Mouse (Mus musculus) thymus, adult 18-20 months (tissue): Measurements from ENCODE around the gene Car7.
"Not testable (repeated sequence)": the region's sequence is repeated elsewhere in the genome, so short reads cannot be mapped to it uniquely, and the experiment has no call there.

ENCODE experiments used
- DNase-seq, 2 experiments: peaks; one replicate each; pipeline ENCODE4 v3.0.0; 2022; ENCODE audit warnings: mixed read lengths in 2 of 2

Car7 gene

DNA sequence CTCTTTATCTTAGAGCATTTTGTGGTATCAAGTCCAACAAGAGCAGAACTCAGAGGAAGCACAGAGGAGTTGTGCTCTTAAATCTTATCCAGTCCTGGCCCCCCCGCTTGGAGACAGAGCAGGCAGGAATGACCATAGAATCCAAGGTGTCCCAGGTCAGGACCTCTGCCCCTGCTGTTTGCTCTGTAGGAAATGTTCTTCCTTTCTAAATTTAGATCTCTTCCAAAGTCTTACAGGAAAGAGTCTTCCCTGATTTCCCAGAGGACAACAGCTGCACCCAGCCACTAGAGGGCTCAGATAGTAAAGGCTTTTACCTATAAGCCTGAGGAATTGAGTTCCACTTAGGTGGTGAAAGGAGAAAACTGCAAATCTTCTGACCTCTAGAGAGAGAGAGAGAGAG is 35.1 kb downstream of the Car7 start:
- no peak for DNase-seq

DNA sequence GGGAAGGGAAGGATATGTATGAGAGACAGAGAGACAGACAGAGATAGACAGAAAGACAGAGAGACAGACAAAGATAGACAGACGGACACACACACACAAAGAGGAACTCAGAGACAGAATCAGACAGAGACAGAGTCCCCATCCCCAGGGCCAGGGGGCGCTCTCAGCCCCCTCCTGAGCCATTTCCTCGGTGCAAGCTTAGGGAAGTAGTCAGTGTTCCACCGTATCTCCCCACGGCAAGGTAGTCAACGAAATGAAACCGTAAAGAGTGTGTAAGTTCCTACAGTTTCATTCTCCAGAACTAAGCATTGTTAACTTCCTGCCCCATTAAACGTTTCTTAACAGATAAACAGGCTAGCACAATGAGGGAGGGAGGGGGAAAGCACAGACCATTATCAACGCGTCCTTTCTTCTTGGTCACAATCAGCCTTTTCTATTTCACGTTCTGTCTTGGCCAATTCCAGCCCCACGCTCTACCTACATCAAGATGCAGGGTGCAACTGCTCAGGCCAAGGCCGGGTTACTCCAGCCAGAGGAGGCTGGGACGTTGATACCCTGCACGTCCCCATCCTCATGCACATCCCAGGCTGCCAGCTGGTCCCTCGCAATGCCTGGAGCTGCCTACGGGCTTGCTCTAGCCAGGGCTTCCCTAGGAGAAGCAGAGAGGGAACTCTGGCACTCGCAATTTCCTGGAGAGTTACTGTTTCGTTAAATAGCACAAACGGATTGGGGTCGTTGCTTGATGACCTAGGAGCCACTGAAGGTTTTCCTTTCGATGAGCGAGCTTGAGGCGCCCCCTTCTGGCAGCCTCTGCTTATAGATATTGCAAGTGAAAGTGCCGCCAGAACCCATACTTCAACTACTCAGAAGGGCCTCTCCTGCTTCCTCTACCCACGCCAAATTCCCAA is 36.2 kb downstream of the Car7 start:
- peak; percentile 58 to 68 for DNase-seq

DNA sequence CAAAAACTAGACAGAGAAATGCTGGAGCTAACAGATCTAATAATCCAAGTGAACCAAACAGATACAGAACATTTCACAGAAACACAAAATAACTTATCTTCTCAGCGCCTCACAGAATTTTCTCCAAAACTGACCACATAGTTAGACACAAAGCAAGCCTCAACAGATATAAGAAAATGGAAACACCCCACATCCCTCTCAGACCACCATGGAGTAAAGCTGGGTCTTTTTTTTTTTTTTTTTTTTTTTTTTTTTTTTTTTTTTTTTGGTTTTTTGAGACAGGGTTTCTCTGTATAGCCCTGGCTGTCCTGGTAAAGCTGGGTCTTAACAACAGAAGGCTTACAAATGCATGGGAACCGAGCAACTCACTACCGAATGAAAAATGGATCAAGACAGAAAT is 42.3 kb downstream of the Car7 start:
- no peak for DNase-seq

DNA sequence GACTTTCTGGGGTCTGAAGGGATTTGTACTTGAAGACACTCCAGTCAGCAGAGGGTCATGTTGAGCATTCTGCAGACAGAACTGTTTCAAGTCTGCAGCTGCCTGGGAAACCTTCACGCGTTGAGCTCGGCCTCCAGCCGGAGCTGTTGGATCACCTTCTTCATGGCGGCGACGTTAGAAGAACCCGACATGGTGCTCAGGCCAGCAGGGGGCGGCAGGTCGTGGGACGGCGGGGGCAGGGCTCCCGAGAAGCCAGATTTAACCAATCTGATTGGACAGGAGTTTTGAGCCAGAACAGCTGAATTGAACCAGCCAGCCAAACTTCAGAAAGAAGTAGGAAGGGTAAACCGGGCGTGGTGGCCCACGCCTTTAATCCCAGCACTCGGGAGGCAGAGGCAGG is 43.1 kb downstream of the Car7 start:
- not testable (repeated sequence) for DNase-seq

DNA sequence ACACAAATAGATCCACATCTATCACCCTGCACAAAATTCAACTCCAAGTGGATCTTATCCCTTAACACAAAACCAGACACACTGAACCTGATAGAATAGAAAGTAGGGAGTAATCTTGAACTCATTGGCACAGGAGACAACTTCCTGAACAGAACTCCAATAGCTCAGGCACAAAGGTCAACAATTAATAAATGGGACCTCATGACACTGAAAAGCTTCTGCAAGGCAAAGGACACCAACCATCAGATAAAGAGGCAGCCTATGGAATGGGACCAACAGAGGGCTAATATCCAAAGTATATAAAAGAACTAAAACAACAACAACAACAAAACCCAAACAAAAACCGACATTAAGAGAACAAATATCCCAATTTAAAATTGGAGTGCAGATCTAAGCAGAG is 50.0 kb downstream of the Car7 start:
- no peak for DNase-seq

DNA sequence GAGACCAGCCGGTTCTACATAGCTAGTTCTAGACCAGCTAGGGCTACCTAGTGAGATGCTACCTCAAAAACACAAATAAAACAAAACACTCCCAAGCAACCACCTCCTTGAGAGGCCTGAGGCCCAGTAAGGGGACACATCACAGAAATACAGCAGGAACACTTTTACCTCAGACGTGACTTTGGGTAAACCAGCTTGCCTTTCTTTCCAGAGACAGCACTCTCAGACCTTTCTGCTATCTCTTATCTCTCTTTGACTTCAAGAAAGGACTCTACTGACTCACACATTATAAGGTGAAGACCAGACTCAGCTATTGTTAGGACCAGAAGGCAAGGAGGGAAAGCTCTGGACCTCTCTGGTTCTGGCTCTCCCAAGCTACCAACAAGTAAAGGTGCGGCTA is 55.8 kb downstream of the Car7 start:
- DNase-seq = no peak

DNA sequence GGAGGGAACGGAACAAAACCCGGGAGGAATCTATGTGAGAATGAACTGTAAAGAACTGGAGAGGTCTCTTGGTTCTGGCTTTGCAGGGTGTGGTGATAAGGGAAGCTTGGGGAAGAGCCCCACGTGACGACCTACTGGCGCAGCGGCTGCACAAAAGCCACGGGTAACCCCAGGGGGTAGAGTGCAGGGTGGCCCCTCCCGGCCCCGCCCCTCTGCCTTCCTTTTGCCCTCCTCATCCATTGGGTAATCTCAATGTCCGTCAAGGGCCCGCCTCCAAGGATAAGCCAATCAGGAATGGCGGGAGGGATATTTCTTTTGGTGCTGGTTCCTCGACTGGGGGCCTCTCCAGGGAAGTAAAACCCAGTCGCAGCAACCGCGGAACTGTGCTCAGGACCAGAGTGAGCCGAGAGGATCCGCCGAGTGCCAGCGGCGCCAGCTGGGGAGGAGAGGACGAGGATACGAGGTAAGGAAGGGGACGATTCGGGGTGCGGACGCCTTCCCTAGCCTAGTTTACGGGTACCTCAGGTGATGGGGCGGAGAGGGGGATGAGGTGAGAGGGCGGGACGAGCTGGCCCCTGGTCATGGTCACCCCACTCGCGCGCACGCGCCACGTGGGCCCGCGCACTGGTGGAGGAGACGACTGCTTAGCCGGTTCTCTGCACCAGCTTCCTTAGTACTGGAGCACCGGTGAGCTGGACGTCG is 56.8 kb downstream of the Car7 start, which contains the start of gene Pdp2:
TSS of gene Pdp2 (plus strand) at position 319 of the 702 bp plus-strand sequence.
- DNase-seq = peak; percentile 84 to 91

DNA sequence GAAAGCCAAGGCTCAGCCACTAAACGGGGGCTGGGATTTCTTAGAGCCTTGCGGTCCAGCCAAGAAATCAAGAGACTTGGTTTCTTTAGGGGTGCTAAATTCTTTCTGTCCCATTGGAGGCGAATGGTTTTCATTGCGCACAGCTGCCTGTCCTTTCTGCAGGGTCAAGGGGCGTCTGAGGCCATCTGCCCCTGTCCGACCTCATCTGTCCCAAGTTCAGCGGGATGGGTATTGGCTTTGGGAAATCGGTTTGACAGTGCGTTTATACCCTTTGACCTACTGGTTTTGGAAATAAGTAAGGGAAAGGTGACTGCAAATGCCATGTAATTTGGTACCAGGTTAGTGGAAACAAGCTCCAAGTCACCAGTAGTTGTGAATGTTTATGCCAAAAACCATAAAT is 57.4 kb downstream of the Car7 start:
- DNase-seq = peak in 1 of 2 experiments; percentile 12

DNA sequence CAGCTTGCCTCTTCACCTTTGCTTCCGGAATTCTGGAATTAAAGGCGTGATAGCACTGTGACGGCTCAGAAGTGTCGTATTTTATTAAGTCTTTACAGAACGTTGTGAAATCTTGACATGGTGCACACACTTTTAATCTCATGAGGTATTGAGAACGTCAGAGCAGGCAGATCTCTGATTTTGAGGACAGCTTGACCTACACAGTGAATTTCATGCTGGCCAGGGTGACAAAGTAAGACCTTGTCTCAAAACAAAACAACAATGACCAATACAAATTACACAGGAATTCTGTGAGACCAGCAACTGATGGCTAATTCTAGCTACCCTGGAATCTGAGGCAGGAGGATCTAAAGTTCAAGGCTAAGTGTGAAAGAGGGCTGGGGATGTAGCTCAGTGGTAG is 58.1 kb downstream of the Car7 start:
- no peak for DNase-seq

DNA sequence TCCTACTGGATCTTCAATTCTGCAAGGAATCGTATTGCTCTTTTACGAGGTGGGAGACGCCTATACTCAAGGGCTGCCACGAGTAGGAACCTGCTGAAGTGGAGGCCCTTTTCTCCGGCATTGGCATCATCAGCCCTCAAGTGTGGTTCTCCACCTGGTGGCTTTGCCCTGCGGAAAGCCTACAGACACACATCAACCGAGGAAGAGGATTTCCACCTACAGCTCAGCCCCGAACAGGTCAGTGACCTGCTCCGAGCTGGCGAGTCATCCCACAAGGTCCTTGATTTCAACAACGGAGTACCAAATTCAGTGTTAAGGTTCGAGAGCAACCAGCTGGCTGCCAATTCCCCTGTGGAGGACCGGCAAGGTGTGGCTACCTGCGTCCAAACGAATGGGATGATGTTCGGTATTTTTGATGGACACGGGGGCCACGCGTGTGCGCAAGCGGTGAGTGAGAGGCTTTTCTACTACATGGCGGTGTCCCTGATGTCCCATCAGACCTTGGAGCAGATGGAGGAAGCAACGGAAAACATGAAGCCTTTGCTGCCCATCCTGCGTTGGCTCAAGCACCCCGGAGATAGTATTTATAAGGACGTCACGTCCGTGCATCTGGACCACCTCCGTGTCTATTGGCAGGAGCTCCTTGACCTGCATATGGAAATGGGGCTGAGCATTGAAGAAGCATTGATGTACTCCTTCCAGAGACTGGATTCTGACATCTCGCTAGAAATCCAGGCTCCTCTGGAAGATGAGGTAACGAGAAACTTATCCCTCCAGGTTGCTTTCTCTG is 59.2 kb downstream of the Car7 start:
- DNase-seq = no peak

DNA sequence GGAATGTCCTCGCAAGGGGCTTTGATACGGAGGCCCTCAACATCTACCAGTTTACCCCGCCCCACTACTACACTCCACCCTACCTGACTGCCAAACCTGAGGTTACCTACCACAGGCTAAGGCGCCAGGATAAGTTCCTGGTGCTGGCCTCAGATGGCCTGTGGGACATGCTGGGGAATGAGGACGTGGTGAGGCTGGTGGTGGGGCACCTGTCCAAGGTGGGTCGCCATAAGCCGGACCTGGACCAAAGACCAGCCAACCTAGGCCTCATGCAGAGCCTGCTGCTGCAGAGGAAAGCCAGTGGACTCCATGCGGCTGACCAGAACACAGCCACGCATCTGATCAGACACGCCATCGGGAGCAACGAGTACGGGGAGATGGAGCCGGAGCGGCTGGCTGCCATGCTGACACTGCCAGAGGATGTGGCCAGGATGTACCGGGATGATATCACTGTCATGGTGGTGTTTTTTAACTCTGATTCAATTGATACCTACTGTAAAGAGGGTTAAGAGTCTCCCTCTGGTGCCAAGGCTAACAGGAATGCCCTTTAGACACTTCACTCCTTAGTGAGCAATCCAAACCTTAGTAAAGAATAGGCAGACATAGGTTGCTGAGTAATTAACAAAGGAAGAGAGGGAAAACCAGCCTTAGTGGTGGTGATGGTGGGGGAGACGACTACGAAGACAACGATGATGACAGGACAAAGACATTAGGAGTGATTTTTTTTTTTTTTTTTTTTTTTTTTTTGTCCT is 60.3 kb downstream of the Car7 start:
- no peak for DNase-seq

DNA sequence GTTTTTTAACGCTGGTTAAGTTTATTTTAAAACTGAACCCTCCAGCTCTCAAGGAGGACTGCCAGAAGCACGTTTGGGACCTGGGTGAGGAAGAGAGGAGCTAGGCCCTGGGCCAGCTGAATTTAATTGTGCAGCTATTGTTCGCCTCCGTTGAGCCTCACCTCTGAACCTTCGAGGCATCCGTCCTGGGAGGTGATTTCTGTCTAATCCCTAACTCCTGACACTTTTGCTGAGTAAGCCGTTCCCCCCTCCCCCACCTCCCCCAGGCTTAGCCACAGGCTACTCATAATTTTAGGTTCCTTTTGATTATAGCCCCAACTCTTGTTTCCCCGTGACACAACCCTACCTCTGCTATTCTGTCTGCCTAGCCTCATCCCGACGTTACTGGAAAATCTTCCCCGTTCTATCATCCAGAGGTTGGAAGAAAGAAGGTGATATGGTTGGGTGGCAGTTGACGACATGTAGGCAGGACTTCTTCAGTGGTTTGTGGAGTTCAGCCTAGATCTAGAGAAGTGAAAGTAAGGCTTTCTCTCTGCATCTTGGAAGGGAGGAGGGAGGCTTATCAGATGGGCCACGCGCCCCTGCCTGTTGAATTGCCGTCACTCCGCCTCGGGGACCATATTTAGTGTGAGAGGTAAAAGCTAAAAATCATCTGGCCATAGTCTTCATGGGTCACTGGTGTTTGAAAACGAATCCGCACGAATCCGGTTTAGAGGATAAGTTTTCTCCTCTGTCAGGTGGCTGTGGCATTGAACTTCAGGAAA is 61.5 kb downstream of the Car7 start:
- DNase-seq = no peak

DNA sequence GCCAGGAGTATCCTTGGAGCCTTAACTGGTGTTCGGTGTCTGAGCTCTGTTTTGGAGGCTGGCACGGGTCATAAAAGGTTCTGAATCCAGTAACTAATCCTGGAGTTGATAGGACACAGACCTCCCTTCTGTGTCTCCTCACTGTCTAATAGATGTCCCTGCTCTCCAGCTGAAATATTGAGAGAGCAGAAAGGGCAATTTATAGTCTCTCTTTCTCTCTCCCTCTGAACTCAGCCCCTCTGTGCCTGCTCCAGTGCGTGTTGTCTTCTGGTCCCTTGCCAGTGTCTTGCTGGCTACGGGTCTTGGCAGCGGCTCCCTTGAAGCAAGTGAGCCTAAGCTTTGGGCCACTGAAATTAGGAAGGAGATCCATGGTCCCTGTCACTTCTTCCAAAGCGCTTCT is 63.2 kb downstream of the Car7 start:
- no peak for DNase-seq

DNA sequence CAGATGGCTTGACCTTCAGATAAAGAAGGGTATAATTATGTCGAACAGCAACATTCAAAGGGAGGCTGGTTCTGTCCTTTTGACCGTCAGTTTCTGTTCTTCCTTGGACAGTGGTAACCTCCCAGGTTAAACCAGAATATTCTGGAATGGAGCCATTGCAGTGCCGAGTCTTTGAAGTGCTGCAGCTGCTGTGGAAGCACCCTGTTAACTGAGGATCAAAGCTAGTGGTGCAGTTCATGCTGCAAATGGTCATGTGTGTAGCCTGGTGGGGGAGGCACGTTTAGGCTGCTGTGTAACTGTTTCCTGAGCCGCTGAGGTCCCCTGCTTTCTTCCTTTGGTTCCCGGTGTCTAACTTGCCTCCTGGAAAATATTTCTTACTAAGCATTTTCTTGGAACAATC is 64.0 kb downstream of the Car7 start:
- no peak for DNase-seq
